Mouse (Mus musculus) liver, embryonic 12.5 days (tissue): Measurements from ENCODE around the gene Rassf5. TPM values are rescaled to one million over a fixed set of nuclear protein-coding genes. Genes with fewer than 3 reads are reported as not detected.
"Not testable (repeated sequence)": the region's sequence is repeated elsewhere in the genome, so short reads cannot be mapped to it uniquely, and the experiment has no call there.

Experiments
- ATAC-seq: fragments of 200-750 bp; cut with Nextera tagmentation; 2 replicates; pipeline ENCODE4 v1.8.0; 2017; ENCODE audit warnings: moderate number of reproducible peaks, mild to moderate bottlenecking, moderate library complexity
- H3K27ac ChIP-seq: fragments of 300-500 bp; sonication (generic); 2 replicates; pipeline ENCODE4 v1.5.1; 2016; ENCODE audit warnings: mild to moderate bottlenecking
- H3K27me3 ChIP-seq: fragments of 300-500 bp; sonication (generic); replicated peaks from 2 replicates; pipeline ENCODE4 v1.6.1; 2016; ENCODE audit warnings: mild to moderate bottlenecking, moderate library complexity
- H3K36me3 ChIP-seq: fragments of 300-500 bp; sonication (generic); 2 replicates; pipeline ENCODE4 v1.6.1; 2016; ENCODE audit warnings: mild to moderate bottlenecking, moderate library complexity
- H3K4me1 ChIP-seq: fragments of 300-500 bp; sonication (generic); 2 replicates; pipeline ENCODE4 v1.6.1; 2016
- H3K4me2 ChIP-seq: fragments of 300-500 bp; sonication (generic); 2 replicates; pipeline ENCODE4 v1.6.1; 2016; ENCODE audit warnings: mild to moderate bottlenecking, moderate library complexity
- H3K4me3 ChIP-seq: fragments of 300-500 bp; sonication (generic); 2 replicates; pipeline ENCODE4 v1.5.1; 2016; ENCODE audit warnings: mild to moderate bottlenecking, moderate library complexity
- H3K9ac ChIP-seq: fragments of 300-500 bp; sonication (generic); 2 replicates; pipeline ENCODE4 v1.6.1; 2016; ENCODE audit warnings: mild to moderate bottlenecking, moderate library complexity
- H3K9me3 ChIP-seq: fragments of 300-500 bp; sonication (generic); replicated peaks from 2 replicates; pipeline ENCODE4 v1.6.1; 2016; ENCODE audit warnings: mild to moderate bottlenecking, moderate library complexity
- WGBS: fragments of 180-500 bp; shearing (Covaris S2); methylation state at CpG from one replicate; pipeline ENCODE4 v1.1.7; 2016; ENCODE audit not compliant: insufficient replicate concordance; 5-methylcytosine and 5-hydroxymethylcytosine counted together
- polyA plus RNA-seq: library from polyadenylated mRNA; unstranded; fragments of >200 nt; fragmentation: Nextera tagmentation; extraction: Ambion mirVana; gene quantifications from 2 replicates; pipeline ENCODE4 v1.2.1, GENCODE M21; 2016

Gene Rassf5
- polyA plus RNA-seq, 1 experiment from 2014 or later: 3.9 TPM

DNA sequence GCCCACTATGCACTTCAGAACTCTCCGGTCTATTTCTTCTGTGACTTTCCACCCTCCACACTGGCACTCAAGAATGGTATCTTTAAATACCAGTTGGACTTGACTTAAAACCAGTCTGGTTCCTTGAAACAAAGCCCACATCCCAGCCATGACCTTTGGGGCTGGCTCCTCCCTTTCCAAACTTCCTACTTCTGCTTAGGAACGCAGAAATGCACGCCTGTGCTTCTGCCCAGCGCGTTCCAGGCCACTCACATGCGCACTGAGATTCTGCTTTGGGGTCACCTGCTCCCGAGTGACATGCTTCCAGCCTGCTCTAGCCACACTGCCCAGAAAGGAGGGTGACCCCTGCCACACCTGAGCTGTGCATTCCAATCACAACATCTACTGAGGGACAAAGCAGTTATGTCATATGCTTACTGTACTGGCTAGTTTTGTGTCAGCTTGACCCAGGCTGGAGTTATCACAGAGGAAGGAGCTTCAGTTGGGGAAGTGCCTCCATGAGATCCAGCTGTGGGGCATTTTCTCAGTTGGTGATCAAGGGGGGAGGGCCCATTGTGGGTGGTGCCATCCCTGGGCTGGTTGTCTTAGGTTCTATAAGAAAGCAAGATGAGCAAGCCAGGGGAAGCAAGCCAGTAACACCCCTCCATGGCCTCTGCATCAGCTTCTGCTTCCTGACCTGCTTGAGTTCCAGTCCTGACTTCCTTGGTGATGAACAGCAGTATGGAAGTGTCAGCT is 7.6 kb upstream of the Rassf5 start:
- H3K36me3 ChIP-seq, H3K4me2 ChIP-seq, H3K4me1 ChIP-seq, H3K27ac ChIP-seq, H3K9me3 ChIP-seq, ATAC-seq, H3K4me3 ChIP-seq, H3K9ac ChIP-seq: not testable (repeated sequence)
- 46% methylated on average over 7 of the region's 7 CpGs for WGBS
- H3K27me3 ChIP-seq: peaks cover 41% of the 10 kb centered on the region

DNA sequence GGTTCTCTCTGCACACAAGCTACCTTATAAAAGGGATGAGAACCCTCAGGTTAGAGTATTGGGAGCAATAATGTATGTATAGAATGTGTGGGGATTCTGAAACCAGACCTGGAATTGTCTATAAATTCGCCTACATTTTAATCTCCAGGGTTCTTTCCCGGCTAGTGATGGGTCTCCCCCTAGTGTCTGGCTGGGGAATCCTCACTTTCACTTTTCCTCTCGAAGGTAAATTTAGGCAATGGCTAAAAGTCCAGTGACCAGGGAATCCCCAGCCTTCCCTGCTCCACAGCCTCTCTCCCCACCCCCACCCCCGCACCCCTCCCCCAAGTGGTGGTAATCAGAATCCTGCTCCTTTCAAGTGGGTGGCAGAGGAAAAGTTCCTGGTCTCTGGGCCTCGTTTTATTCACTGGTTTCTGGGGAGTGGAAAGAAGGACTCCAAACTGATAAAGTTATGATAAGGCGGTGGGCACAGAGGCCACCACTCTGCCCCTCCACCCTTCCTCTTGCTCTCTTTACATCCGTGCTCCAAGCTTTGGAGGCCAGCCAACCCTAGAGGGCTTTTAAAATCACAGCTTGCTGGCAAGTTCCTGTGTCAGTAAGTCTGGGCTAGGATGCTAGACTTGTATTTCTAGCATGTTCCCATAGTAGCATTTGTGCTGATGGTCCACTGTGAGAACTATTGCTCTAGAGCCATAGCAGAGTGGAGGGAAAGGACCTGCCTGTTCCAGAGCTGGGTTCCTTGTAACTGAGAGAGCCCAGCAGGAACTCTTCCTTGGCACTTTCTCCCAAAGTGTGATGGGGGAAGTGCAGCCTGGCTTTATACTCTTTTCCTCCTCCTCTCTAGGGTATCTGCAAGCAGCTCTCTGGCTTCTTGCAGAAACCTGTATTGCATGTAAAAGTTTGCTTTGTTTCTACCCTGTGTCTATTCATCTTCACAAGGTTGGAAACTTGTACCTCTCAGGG is 1.7 kb upstream of the Rassf5 start:
- Histone ChIP-seq H3K36me3 (no peaks in the 10 kb centered on the region), H3K27ac (no peak overlapping the region), H3K27me3 (peaks cover 86% of the 10 kb centered on the region), H3K4me3 (peak overlapping the region; percentile 23; the same call in 1 of the 2 replicates), H3K4me2 (peak overlapping the region; percentile 75), H3K9ac (no peak overlapping the region), H3K9me3 (no peaks in the 10 kb centered on the region), H3K4me1 (peaks cover 25% of the 10 kb centered on the region)
- 5% methylated on average over 7 of the region's 7 CpGs for WGBS
- ATAC-seq: no peak

DNA sequence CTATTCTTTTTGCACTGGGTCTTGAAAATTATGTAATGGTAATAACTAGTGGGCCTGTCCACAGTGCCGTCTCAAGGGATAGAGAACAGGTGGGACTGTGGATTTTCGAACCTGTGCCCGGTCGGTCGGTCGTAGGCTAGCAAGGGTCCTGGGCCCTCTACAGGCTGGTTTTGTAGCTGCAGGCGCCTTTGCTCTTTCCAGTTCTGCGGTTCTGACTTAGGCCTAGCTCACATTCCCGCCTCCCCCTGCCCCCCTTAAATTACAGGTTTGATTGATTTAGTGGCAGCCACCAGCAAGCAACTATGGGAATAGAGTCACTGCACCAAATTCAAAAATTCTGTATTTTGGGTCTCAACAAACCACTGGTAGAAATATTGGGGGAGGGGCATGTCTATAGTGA is 868 bp upstream of the Rassf5 start:
- H3K4me2 ChIP-seq: peak overlapping the region; percentile 75
- peaks cover 25% of the 10 kb centered on the region for H3K4me1 ChIP-seq
- WGBS: 4% methylated on average over 9 of the region's 9 CpGs
- H3K4me3 ChIP-seq: peak overlapping the region; percentile 60
- H3K36me3 ChIP-seq: no peaks in the 10 kb centered on the region
- H3K27ac ChIP-seq: no peak overlapping the region
- no peak overlapping the region for H3K9ac ChIP-seq
- H3K27me3 ChIP-seq: peaks cover 93% of the 10 kb centered on the region
- H3K9me3 ChIP-seq: no peaks in the 10 kb centered on the region
- peak; percentile 28; the same call in 1 of the 2 replicates for ATAC-seq

DNA sequence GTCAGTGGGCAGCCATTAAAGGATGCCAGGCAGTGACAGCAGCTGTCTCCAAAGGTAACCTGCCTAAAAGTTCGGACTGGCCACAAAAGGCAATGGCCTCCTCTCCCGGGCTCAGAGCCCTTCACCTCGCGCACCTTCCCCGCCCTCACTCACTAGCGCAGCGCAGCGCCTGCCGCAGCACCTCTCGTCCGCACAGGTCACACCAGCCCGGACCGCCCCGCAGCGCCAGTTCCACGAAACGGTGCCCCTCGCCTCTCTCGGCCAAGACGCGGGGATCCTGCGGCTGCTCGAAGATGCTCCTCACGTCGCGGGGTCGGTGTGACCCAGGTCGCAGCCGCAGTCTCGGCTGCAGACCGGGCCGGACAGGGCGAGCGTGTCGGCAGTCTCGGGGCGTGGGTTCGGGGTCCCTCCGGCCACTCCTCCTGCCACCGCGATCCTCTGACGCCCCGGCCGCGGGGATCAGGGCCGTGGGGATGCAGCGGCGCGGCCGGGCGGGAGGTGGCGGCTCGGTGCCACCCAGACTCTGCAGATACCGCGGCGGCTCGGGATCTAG is 446 bp downstream of the Rassf5 start:
- WGBS: 3% methylated on average over 57 of the region's 57 CpGs
- no peak for ATAC-seq
- H3K9ac ChIP-seq: peak overlapping the region; percentile 45
- H3K4me3 ChIP-seq: peak overlapping the region; percentile 60
- H3K9me3 ChIP-seq: no peaks in the 10 kb centered on the region
- no peaks in the 10 kb centered on the region for H3K36me3 ChIP-seq
- peaks cover 25% of the 10 kb centered on the region for H3K4me1 ChIP-seq
- H3K27ac ChIP-seq: no peak overlapping the region
- H3K4me2 ChIP-seq: peak overlapping the region; percentile 75
- H3K27me3 ChIP-seq: peaks cover 100% of the 10 kb centered on the region

DNA sequence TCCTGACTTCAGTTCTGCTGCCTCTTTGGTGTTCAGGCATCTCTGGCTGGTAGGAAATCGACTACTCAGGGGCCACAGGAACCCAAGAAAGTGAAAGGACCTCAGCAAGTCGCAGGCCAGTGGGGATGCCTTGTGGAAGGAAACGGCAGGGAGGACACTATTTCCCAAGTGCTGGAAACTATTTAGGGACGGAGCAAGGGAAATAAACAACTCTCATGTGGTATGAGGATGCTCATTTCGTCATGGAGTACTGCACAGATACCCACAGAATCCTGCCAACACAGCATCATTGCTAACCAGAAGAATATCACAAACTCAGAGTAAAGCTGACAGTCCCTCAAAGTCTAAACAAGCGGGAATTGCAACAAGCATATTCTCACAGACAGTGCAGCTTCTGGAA is 2.1 kb downstream of the Rassf5 start:
- Histone ChIP-seq H3K9me3 (no peaks in the 10 kb centered on the region), H3K27me3 (peaks cover 99% of the 10 kb centered on the region), H3K4me3 (no peak overlapping the region), H3K9ac (no peak overlapping the region), H3K4me2 (no peak overlapping the region), H3K36me3 (no peaks in the 10 kb centered on the region), H3K27ac (no peak overlapping the region), H3K4me1 (peaks cover 25% of the 10 kb centered on the region)
- 30% methylated on average over 6 of the region's 6 CpGs for WGBS
- no peak for ATAC-seq

DNA sequence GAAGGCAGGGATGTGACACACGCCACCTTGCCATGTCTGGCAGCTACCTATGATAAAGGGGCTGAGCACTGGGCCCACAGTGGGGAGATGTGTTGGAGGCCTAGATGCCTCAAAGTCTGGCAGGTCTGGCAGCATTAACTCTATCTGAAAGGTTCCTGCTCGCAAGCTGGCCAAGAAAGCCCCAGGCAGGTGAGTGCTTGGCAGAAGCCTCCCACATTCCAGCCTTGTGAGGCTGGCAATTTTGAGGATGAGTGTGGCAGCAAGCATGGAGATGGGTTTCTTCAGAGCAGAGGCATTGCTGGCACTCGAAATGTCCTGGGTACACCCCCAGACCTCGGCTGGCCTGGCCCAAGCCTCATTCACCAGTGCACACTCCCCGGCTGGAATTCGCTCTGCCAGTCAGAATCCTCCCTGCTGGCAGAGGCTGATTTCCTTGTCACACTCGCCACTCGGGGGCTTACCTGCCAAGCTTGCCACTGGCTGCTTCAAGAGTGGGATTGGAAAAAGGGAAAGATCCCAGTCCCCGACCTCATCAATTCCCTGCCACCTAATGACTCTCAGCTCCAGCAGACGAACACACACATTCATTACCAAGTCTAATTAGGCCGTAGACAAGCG is 5.4 kb downstream of the Rassf5 start:
- H3K4me1 ChIP-seq: peaks cover 4% of the 10 kb centered on the region; the same call in 1 of the 2 replicates
- no peak overlapping the region for H3K27ac ChIP-seq
- H3K4me3 ChIP-seq: no peak overlapping the region
- 58% methylated on average over 12 of the region's 12 CpGs for WGBS
- no peaks in the 10 kb centered on the region for H3K9me3 ChIP-seq
- H3K9ac ChIP-seq: no peak overlapping the region
- no peak overlapping the region for H3K4me2 ChIP-seq
- ATAC-seq: no peak
- peaks cover 90% of the 10 kb centered on the region for H3K27me3 ChIP-seq
- H3K36me3 ChIP-seq: no peaks in the 10 kb centered on the region

DNA sequence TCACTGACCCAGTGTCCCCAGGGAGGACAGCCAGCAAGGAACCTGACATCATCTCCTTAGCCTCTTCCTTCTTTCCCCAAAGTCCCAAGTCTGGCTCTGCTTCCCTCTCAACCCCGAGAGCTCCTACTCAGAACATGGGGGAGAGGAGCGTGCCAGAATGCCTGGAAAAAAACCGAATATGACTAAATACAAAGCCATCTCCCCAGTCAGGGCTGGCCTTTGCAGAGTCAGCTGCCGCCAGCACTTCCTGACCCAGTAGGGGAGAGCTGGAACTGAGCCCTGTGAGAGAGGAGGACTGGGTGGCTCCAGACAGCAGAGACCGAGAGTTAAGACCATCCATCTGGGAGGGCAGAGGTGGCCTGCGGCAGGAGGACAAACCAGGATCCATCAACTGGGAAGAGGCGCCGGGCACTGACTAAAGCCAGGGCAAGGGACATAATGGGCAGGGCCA is 6.1 kb downstream of the Rassf5 start:
- peaks cover 86% of the 10 kb centered on the region for H3K27me3 ChIP-seq
- 0 out of 2 replicates have a peak, but pooled peaks have one; percentile 20 for ATAC-seq
- WGBS: 54% methylated on average over 8 of the region's 8 CpGs

DNA sequence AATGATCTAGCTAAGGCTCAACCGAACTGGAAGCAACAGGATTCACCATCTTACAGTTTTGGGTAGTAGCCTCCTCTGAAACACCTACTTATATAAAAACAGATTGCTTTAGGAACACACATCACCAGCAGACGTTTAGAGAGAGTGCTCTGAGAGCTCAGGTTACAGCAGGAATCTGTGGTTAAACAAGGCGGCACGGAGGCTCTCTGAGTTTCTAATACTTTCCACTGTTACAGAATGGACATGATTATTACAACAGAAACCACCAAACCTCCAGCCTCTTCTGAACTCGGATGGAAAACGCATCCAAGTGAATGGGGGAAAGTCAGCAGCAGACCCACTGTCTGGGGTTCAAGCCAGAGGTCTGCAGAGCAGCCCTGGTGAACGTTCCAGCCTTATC is 9.0 kb downstream of the Rassf5 start:
- Histone ChIP-seq H3K4me1 (no peaks in the 10 kb centered on the region), H3K27ac (no peak overlapping the region), H3K9ac (no peak overlapping the region), H3K9me3 (no peaks in the 10 kb centered on the region), H3K4me2 (no peak overlapping the region), H3K27me3 (peaks cover 74% of the 10 kb centered on the region), H3K4me3 (no peak overlapping the region), H3K36me3 (no peaks in the 10 kb centered on the region)
- WGBS: 40% methylated on average over 7 of the region's 7 CpGs
- no peak for ATAC-seq

More for the DNA sequence above, 6.1 kb downstream of the Rassf5 start:
- no peak overlapping the region for H3K4me3 ChIP-seq
- no peaks in the 10 kb centered on the region for H3K36me3 ChIP-seq
- no peaks in the 10 kb centered on the region for H3K9me3 ChIP-seq
- no peak overlapping the region for H3K4me2 ChIP-seq
- H3K4me1 ChIP-seq: no peaks in the 10 kb centered on the region
- H3K27ac ChIP-seq: no peak overlapping the region
- H3K9ac ChIP-seq: no peak overlapping the region

DNA sequence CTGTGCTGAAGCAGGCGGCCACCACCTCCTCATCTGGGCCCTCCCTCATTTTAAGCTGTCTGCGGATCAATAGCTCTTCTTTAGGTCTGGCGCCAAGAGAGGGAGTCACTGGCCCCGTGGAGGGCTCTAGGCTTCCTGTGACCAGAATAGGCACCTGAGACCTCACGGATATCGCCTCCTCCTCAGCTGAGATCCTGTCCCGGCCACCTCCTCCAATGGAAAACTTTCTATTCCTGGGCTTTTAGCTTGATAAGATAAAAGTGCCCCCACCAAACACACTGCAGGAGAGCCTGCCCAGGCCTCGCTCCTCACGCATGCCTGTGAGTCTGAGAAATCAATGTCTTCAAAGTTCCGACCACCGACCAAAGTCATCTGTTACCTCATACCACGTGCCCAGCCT is 11.5 kb downstream of the Rassf5 start:
- no peaks in the 10 kb centered on the region for H3K9me3 ChIP-seq
- no peak overlapping the region for H3K4me3 ChIP-seq
- ATAC-seq: no peak
- no peaks in the 10 kb centered on the region for H3K36me3 ChIP-seq
- WGBS: 39% methylated on average over 12 of the region's 12 CpGs
- H3K9ac ChIP-seq: no peak overlapping the region
- no peaks in the 10 kb centered on the region for H3K4me1 ChIP-seq
- H3K27me3 ChIP-seq: peaks cover 55% of the 10 kb centered on the region
- H3K27ac ChIP-seq: no peak overlapping the region
- H3K4me2 ChIP-seq: no peak overlapping the region

DNA sequence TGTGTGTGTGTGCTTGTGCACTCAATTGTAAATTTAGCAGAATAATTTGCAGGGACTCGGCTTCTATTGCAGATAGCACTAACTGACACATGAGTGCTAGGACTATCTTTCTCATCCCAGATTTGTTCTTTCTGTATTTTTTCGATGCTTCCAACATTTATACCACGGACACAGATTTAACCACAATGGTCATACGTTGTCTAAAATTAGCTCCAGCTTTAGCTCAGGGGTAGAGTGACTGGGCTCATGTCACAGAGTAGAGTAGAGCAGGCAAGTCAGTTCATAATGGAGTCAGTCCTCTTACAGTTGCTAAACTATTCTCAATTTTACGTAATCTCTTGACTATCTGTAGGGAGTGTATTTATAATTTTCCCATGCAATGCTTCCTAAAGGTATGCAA is 16.4 kb downstream of the Rassf5 start:
- Histone ChIP-seq H3K9me3 (no peaks in the 10 kb centered on the region), H3K27ac (no peak overlapping the region), H3K27me3 (peaks cover 26% of the 10 kb centered on the region), H3K9ac (no peak overlapping the region), H3K4me1 (no peaks in the 10 kb centered on the region), H3K4me3 (no peak overlapping the region), H3K36me3 (no peaks in the 10 kb centered on the region), H3K4me2 (no peak overlapping the region)
- 60% methylated on average over 5 of the region's 5 CpGs for WGBS
- no peak for ATAC-seq

DNA sequence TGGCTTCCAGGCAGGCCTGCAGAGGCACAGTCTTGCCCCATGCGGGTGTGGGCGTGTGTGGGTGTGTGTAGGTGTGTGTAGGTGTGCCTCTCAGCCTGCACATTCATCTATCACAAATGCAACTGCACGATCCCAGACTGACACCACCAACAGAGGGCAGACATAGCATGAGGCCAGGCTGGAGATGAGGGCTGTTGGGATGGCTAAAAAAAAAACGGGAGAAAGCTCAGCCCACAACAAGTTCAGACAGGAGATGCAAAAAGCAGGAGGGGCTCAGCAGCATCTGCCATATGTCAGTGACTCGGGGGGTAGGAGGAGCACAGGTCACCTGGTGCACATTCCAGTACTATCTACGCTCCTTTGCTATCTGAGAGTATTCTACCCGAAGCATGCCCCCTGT is 16.8 kb downstream of the Rassf5 start:
- no peak overlapping the region for H3K9ac ChIP-seq
- no peak overlapping the region for H3K4me3 ChIP-seq
- no peaks in the 10 kb centered on the region for H3K36me3 ChIP-seq
- no peak overlapping the region for H3K27ac ChIP-seq
- no peak overlapping the region for H3K4me2 ChIP-seq
- WGBS: 38% methylated on average over 7 of the region's 7 CpGs
- ATAC-seq: no peak
- H3K9me3 ChIP-seq: no peaks in the 10 kb centered on the region
- no peaks in the 10 kb centered on the region for H3K4me1 ChIP-seq
- H3K27me3 ChIP-seq: peaks cover 22% of the 10 kb centered on the region
